Mouse (Mus musculus) testis, adult 2 months (tissue): Measurements from ENCODE around the gene Lyst.

Experiments used
- CTCF ChIP-seq: fragments of 200-500 bp; IDR thresholded peaks from 2 replicates; pipeline ENCODE4 v1.5.1; 2012; ENCODE audit warnings: low read depth, mild to moderate bottlenecking, inconsistent platforms, low read length, moderate library complexity; ENCODE audit not compliant: control insufficient read depth, insufficient read depth, insufficient replicate concordance
- POLR2A ChIP-seq: fragments of 200-500 bp; IDR thresholded peaks from 2 replicates; pipeline ENCODE4 v1.6.1; 2012; ENCODE audit warnings: low read depth, mild to moderate bottlenecking, inconsistent platforms, low read length, moderate library complexity; ENCODE audit not compliant: control insufficient read depth

DNA sequence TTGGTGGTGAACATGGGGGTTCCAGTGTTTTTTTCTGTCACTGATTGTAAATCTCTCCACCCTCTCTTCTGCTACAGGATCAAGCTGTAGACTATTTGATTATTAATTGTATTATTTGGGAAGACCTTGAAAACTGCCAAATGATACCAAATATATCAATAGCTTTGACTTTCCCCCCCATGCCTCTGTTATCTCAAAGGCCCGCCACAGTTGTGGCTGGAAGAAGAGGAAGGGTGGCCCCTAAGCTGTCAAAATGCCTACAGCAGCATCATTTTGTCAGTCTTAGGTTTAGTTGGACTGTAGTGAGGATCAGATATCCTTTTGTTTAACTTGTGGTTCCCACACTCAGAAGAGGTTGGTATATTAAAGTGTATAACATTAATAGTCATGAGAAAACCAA, 1.7 kb upstream of the Lyst start:
- no peak for TF ChIP-seq POLR2A
- TF ChIP-seq CTCF, result no peak
